Mouse (Mus musculus): ENCODE measurements around the gene Gm3115. TPM values are rescaled to one million over a fixed set of nuclear protein-coding genes. Genes with fewer than 3 reads are reported as not detected.
"Not testable (repeated sequence)": the region's sequence is repeated elsewhere in the genome, so short reads cannot be mapped to it uniquely, and the experiment has no call there.

Gene Gm3115
- total RNA-seq (2014; rRNA removed) (not detected in 2 replicates), polyA plus RNA-seq (2015; fragmentation: Nextera tagmentation; extraction: Ambion mirVana) (not detected in 2 replicates)

GRCm38 (mm10) chr14:4083820-4084219, at the start of gene Gm3115:
TSS of gene Gm3115 (plus strand) at chr14:4084120.
- H3K4me1 ChIP-seq (ENCODE audit: insufficient read depth); H3K9me3 ChIP-seq (ENCODE audit: low read length); H3K4me2 ChIP-seq (ENCODE audit: low read depth); ATAC-seq; H3K4me3 ChIP-seq (ENCODE audit: low read depth, low read length); H3K27ac ChIP-seq (ENCODE audit: low read depth, low read length); H3K36me3 ChIP-seq (ENCODE audit: insufficient read depth); H3K9ac ChIP-seq; DNase-seq; H3K27me3 ChIP-seq (ENCODE audit: insufficient read depth, low read length): not testable (repeated sequence)
- 57% methylated on average over 3 of the region's 3 CpGs for WGBS

DNA sequence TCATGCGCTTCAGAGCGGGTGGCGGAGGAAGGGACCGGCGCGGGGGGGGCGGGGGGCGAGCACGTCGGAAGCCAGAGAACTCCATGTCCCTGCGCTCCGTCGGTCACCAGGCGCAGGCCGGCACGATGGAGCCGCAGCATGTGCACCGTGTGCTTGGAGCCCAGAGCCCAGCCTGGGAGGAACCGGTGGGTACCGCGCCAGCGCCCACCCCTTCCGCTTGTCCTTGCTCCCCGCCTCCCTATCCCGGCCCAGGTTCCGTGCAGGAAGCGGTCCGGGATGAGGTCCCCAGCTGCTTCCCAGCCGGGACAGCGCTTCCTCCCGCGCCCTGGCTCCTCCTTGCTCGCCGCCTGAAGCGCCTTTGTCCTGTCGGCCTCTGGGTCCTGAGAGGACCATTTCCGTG, 26.5 kb downstream of the Gm3115 start, which contains the start of gene Gm8108:
TSS of gene Gm8108 (plus strand) at position 101 of the 400 bp plus-strand sequence.
- Histone ChIP-seq H3K4me3 (ENCODE audit: low read depth, low read length) (peak within 1 kb of the TSS; percentile 36), H3K9ac (peak within 1 kb of the TSS; percentile 60), H3K4me2 (ENCODE audit: low read depth) (peak within 1 kb of the TSS; percentile 52)
- H3K27me3 ChIP-seq (ENCODE audit: insufficient read depth, low read length); H3K4me1 ChIP-seq (ENCODE audit: insufficient read depth); H3K9me3 ChIP-seq (ENCODE audit: low read length); H3K27ac ChIP-seq (ENCODE audit: low read depth, low read length); H3K36me3 ChIP-seq (ENCODE audit: insufficient read depth): not testable (repeated sequence)
- DNase-seq (peak; percentile 33), ATAC-seq (0 out of 2 replicates have a peak, but pooled peaks have one; percentile 27)
- 10% methylated on average over 32 of the region's 37 CpGs for WGBS

DNA sequence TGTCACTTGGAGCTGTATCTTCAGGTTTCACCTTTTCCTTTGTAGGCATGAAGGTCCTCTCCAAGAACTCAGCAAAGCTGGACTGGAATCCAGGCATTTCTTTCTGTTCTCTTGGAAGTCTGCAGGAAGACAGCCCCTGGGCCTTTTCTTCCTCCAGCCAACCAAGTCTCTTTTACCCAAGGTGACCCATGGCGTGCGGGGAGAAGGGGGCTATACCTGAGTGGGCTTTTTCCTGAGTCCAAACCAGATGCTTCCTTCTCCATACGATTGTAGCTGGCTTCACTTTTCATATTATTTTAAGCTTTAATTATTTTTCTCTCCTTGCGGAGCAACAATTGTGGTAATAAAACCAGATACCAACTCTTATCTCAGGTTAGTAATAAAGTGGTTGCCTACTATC, 57.7 kb downstream of the Gm3115 start:
- not testable (repeated sequence) for H3K4me1 ChIP-seq (ENCODE audit: insufficient read depth); H3K27ac ChIP-seq (ENCODE audit: low read depth, low read length); H3K9ac ChIP-seq; H3K4me2 ChIP-seq (ENCODE audit: low read depth); ATAC-seq; H3K36me3 ChIP-seq (ENCODE audit: insufficient read depth); H3K4me3 ChIP-seq (ENCODE audit: low read depth, low read length); DNase-seq; H3K9me3 ChIP-seq (ENCODE audit: low read length); H3K27me3 ChIP-seq (ENCODE audit: insufficient read depth, low read length)
- 94% methylated on average over 4 of the region's 4 CpGs for WGBS

Other genes starting within 250 kb of the Gm3115 start
- 0.38 TPM in 1 of 2 replicates, not detected in the other for gene Gm3033, start 237.9 kb upstream of the Gm3115 start, total RNA-seq (2014; rRNA removed)
- gene Gm3033, start 237.9 kb upstream of the Gm3115 start, polyA plus RNA-seq (2015; fragmentation: Nextera tagmentation; extraction: Ambion mirVana), result not detected in 2 replicates
- 0.15 TPM in 1 of 2 replicates, not detected in the other for gene Gm2916, start 199.9 kb upstream of the Gm3115 start, total RNA-seq (2014; rRNA removed)
- gene Gm2916, start 199.9 kb upstream of the Gm3115 start, polyA plus RNA-seq (2015; fragmentation: Nextera tagmentation; extraction: Ambion mirVana), result 0.13 TPM in 1 of 2 replicates, not detected in the other
- not detected in 2 replicates for gene Gm3029, start 152.4 kb upstream of the Gm3115 start, total RNA-seq (2014; rRNA removed)
- not detected in 2 replicates for gene Gm3029, start 152.4 kb upstream of the Gm3115 start, polyA plus RNA-seq (2015; fragmentation: Nextera tagmentation; extraction: Ambion mirVana)
- 0.77 and 2.6 TPM in 2 replicates for gene Gm3095, start 120.6 kb upstream of the Gm3115 start, total RNA-seq (2014; rRNA removed)
- gene Gm3095, start 120.6 kb upstream of the Gm3115 start, polyA plus RNA-seq (2015; fragmentation: Nextera tagmentation; extraction: Ambion mirVana), result 0.77 and 1.1 TPM in 2 replicates
- not detected in 2 replicates for gene Gm3099, start 85.7 kb upstream of the Gm3115 start, total RNA-seq (2014; rRNA removed)
- gene Gm3099, start 85.7 kb upstream of the Gm3115 start, polyA plus RNA-seq (2015; fragmentation: Nextera tagmentation; extraction: Ambion mirVana), result not detected in 2 replicates
- gene Gm5796, start 60.2 kb upstream of the Gm3115 start, total RNA-seq (2014; rRNA removed), result 5.8 and 6.2 TPM in 2 replicates
- gene Gm5796, start 60.2 kb upstream of the Gm3115 start, polyA plus RNA-seq (2015; fragmentation: Nextera tagmentation; extraction: Ambion mirVana), result 5.0 and 6.9 TPM in 2 replicates
- gene Gm8108, start 26.4 kb downstream of the Gm3115 start, total RNA-seq (2014; rRNA removed), result 4.6 and 5.3 TPM in 2 replicates
- 5.5 and 5.7 TPM in 2 replicates for gene Gm8108, start 26.4 kb downstream of the Gm3115 start, polyA plus RNA-seq (2015; fragmentation: Nextera tagmentation; extraction: Ambion mirVana)
- not detected in 2 replicates for gene Gm3127, start 80.9 kb downstream of the Gm3115 start, total RNA-seq (2014; rRNA removed)
- not detected in 2 replicates for gene Gm3127, start 80.9 kb downstream of the Gm3115 start, polyA plus RNA-seq (2015; fragmentation: Nextera tagmentation; extraction: Ambion mirVana)
- 9.1 and 10.3 TPM in 2 replicates for gene Gm2974, start 98.5 kb downstream of the Gm3115 start, total RNA-seq (2014; rRNA removed)
- gene Gm2974, start 98.5 kb downstream of the Gm3115 start, polyA plus RNA-seq (2015; fragmentation: Nextera tagmentation; extraction: Ambion mirVana), result 12.0 and 13.6 TPM in 2 replicates
- gene Gm3138, start 165.5 kb downstream of the Gm3115 start, total RNA-seq (2014; rRNA removed), result 0.29 TPM in 1 of 2 replicates, not detected in the other
- not detected in 2 replicates for gene Gm3138, start 165.5 kb downstream of the Gm3115 start, polyA plus RNA-seq (2015; fragmentation: Nextera tagmentation; extraction: Ambion mirVana)
- gene Gm3149, start 233.2 kb downstream of the Gm3115 start, total RNA-seq (2014; rRNA removed), result not detected in 2 replicates
- gene Gm3149, start 233.2 kb downstream of the Gm3115 start, polyA plus RNA-seq (2015; fragmentation: Nextera tagmentation; extraction: Ambion mirVana), result 0.09 TPM in 1 of 2 replicates, not detected in the other